Mouse (Mus musculus) retina, adult 2 months (tissue): Measurements from ENCODE around the gene Tma7.

Source experiments
- DNase-seq: peaks from one replicate; pipeline ENCODE4 v3.0.0-alpha.2; 2012; ENCODE audit warnings: low read depth, low spot score

Gene Tma7

DNA sequence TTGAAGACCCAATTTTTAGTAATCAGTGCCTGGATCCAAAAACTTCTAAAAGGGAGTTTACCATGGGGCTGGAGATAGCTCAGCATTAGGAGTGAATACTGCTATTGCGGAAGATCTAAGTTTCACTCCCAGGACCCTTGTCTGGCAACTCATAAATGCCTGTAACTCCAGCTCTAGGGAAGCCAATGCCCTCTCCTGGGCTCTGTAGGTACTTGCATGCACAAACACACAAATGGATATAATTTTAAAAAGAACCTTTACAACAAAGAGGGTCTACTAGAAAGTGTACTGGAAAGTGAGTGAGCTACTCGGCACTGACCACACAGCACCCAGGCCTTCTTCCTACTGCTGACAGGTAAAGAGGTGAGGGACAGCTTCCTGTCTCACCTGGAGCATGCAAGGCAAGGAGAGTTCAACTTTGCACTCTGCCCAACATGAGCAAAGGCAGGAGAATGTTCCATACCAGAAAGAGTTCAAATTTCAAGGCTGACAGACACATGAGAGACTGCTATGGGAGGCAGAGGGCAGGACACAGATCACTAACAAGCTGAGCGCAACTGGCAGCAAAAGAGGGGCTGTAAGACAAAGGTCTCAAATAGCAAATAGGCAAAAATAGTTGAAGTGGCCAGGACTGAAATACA lies 14.2 kb downstream of the Tma7 start:
- no peak for DNase-seq

GRCm38 (mm10) chr9:109060898-109061295 lies 21.5 kb downstream of the Tma7 start:
- DNase-seq, result no peak

DNA sequence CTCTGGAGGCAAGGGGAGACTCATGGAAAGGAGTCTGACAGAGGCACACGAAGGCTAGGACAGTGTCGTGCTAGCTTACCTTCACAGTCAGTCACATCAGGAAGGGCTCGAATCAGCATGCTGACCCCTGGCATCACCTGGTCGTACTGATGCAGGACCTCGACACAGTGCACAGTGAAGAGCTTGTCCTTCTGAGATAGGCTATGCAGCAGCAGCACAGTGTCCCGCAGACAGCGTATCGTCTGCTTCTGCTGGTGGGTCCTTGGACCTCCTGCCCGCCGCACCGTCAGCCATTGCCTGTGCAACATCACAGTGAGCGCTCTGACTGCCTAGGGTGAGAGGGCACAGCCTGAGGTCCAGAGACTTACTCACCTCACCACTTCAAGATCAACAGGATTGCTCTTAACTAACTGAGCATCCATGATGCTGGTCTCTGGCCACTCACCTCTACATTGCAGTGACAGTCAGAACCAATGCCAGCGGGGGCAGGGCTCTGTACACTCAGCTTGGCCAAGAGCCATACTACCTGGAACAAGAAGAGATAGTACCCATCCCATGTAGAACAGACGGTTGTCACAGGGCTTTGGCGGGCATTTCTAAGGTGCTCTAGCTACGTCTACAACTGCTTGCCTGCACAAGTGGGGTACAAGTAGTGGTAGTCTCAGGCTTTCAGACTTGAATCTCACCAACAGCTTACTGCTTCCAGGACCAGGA lies 22.0 kb downstream of the Tma7 start:
- no peak for DNase-seq

DNA sequence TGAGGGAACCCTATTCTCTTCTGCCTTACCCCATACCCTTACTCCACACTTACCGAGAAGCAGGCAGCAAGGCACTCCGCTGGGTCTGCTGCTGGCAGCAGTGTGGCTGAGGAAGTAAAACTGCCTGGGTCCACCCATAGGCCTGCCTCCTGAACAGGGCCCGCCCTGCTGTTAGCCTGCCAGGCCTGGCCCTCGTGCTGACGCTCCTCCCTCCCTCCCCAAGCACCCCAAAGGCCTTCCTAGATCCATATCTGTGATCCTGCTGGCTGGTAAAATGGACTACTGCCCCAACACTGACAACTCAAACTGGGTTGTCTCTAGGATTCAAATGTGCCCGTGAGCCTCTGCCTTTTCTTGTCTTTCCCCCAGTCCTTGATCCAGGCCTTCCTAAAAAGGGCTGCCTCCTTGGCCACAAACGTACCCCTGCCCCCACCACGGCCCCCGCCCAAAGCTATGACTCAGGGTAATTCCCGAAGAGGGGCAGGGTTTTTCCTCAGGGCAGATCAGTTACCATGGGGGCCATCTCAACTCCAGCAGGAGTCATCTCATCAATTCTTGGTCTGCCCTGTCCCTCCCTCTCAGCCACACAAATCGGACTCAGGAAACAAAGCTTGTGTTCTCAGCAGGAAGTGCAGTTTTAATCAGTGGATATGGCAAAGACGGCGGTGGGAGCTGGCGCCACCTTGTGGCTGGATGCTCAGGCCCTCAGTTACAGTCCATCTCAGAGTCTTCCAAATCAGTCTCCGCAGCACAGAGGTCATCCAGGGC lies 23.1 kb downstream of the Tma7 start, which contains the start of gene Trex1:
TSS of gene Trex1 (minus strand) at position 599 of the 768 bp plus-strand sequence.
- no peak for DNase-seq

- no peak for DNase-seq
Observed at GRCm38 (mm10) chr9:109058006-109058765, 24.2 kb downstream of the Tma7 start.

DNA sequence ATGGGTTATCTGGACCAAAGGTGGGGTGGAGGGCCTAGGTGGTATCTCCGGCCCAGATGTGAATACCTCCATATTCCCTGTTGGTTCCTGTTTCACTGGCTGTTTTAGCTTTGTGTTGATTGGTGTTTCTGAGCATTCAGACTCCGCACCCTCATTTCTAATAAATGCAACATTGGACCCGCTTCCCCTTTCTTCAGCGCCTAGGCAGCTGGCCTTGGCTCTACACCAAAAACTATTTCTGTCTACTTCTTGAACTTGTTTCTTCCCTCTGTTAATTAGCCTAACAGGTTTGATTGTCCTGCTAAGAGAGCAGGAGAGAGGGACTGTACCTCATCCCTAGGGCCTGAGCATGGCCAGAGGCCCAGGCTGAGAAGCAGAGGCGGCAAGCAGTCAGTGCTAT lies 24.8 kb downstream of the Tma7 start:
- no peak for DNase-seq

GRCm38 (mm10) chr9:109056916-109057315 lies 25.5 kb downstream of the Tma7 start:
- no peak for DNase-seq

GRCm38 (mm10) chr9:109056081-109056690 lies 26.2 kb downstream of the Tma7 start:
- no peak for DNase-seq

DNA sequence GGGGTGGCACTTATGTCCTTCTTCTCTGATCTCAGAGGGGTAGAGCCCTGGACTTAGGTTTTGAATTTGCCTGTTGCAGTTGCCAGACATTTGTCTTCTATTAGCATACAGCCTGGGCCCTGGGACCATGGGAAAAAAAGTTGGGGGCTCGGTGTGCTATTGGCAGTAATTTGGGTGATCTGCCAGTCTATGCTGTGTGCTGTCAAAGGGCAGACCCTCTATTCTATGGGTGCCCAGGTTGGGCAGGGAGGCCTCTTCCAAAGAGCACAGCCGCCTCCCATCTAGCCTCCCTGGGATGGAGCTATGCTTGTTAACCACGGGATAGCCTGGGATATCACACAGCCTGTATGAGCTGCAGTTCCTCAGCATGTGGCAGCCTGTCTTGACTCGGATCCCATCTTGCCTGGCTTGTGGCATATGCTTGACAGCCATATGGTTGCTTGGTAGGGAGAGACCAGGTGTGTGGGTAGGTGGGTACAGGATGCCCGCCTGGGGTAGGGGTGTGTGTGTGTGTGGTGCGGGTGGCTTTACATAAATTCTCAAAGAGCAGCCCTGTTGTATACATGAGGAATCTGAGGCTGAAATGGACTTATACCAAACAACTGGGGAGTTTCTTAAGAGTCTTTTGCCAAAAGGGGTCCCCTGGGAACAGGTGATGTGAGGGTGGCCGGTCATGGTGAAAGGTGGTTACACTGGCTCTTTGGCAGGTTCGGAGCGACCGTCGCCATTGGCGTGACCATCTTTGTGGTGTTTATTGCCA lies 26.9 kb downstream of the Tma7 start:
- DNase-seq, result no peak

DNA sequence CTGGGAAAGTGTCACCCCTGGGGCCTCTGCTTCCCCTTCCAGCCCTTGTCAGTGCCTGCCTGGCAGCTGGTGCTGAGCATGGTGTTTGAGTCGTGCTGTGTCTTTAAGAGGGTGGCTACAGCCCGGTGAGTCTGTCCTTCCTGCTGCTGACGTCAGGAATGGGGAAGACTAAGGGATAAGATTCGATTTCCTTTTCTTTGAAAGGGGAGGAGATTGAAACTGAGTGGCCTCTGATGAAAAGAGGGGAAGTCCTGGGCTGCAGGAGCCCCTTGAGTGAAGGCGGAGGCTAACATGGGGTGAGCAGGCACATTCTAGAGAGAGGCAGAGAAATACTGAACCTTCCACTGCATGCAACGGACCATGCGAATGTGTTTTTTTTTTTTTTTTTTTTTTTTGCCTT lies 27.7 kb downstream of the Tma7 start:
- no peak for DNase-seq

- DNase-seq, result no peak
Observed at GRCm38 (mm10) chr9:109053851-109054250, 28.5 kb downstream of the Tma7 start.

- no peak for DNase-seq
Observed at GRCm38 (mm10) chr9:109053366-109053765, 29.0 kb downstream of the Tma7 start.

- no peak for DNase-seq
Observed at GRCm38 (mm10) chr9:109052490-109053260, 29.7 kb downstream of the Tma7 start.

- DNase-seq, result no peak
Observed at GRCm38 (mm10) chr9:109051651-109052489, 30.5 kb downstream of the Tma7 start.

- no peak for DNase-seq
Observed at GRCm38 (mm10) chr9:109051011-109051501, 31.3 kb downstream of the Tma7 start.

DNA sequence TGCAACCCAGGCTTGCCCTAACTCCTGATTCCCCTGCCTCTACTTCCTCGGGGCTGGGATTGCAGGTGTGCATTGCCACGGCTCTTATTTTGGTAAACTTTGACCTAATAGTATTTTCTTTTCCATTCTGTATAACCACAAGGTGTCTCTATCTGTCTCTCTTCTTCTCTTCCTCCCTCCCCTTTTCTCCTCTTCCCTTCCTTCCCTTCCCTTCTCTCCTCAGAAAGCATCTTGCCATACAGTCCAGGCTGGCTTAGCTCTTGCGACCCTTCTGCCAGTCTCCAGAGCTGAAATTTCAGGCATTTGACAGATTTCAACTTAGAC lies 31.8 kb downstream of the Tma7 start:
- no peak for DNase-seq

DNA sequence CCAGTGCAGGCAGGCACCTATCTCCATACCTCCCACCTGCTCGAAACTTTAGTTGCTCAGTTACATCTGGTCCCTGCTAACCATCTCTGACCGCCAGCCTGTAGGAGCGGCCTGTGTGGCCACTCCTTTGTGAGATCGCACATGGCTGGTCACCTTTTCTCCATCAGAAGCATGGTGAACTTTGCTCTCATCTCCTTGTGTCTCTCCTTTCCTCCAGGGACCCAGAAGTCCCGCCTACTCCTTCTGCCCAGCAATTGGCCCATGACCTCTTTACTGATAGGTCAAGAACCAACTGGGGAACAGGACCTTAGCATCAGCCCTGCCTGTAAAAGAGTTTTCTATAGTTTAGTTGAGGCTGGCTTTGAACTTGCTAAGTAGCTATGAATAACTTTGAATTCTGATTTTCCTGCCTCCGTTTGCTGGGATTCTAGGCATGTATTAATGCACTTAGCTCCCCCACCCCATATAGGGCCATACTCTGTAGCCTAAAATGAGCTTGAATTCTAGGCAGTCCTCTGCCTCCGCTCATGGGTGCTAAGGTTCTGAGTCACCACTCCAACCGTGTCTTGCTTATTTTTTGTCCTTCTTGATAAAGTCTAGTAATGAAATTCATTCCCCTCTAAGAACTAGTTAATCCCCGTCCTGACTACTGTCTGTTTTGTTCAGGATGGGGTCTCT lies 32.3 kb downstream of the Tma7 start:
- no peak for DNase-seq

DNA sequence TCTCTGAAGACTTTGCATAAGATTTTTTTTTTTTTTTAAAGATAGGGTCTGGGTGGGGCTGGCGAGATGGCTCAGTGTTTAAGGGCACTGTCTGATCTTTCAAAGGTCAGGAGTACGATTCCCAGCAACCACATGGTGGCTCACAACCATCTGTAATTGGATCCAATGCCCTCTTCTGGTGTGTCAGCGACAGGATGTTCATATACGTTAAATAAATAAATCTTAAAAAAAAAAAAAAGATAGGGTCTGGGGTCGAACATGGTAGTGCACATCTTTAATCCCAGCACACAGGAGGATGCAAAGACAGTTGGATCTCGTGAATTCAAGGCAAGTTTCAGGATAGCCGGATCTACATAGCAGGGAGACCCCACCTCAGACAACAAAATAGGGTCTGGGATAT lies 33.1 kb downstream of the Tma7 start:
- no peak for DNase-seq
